Mouse (Mus musculus) thymus, postnatal 0 days (tissue): Measurements from ENCODE around the gene Clip4. TPM values are rescaled to one million over a fixed set of nuclear protein-coding genes. Genes with fewer than 3 reads are reported as not detected.
"Not testable (repeated sequence)": the region's sequence is repeated elsewhere in the genome, so short reads cannot be mapped to it uniquely, and the experiment has no call there.

ENCODE experiments used
- DNase-seq: peaks from one replicate; pipeline ENCODE4 v3.0.0-alpha.2; 2015; ENCODE audit warnings: low spot score
- polyA plus RNA-seq: library from polyadenylated mRNA; unstranded; fragments of >200 nt; fragmentation: Nextera tagmentation; extraction: Ambion mirVana; gene quantifications from 2 replicates; pipeline ENCODE4 v1.2.1, GENCODE M21; 2015

Gene Clip4
- 30.4 and 32.5 TPM in 2 replicates for polyA plus RNA-seq

GRCm38 (mm10) chr17:71768173-71768572, at the start of gene Clip4:
Gene Clip4 (plus strand): TSS chr17:71768473.
- DNase-seq, result not testable (repeated sequence)

GRCm38 (mm10) chr17:71720434-71720833, 47.8 kb upstream of the Clip4 start:
- DNase-seq, result no peak

GRCm38 (mm10) chr17:71721019-71721418, 47.3 kb upstream of the Clip4 start:
- no peak for DNase-seq

DNA sequence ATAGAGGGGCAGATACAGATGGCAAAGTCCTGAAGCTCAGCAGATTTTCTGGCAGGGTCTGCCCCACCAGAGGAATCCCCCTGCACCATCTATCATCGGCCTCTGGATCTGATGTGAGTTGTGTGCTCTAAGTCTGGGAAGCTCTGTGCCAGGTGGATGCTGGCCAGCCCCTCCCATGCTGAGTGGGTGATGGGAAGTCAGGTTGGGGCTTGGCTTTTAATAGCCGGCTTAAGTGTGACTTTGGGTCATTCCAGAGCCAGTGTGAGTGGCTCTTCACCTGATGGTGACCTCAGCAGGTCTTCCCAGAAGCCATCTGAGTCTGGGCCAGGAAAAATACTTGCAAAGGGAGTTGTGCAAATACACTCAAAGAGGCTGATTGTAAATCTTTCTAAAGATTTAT, 37.6 kb upstream of the Clip4 start:
- DNase-seq, result no peak

GRCm38 (mm10) chr17:71736442-71736841, 31.8 kb upstream of the Clip4 start:
- DNase-seq, result no peak

DNA sequence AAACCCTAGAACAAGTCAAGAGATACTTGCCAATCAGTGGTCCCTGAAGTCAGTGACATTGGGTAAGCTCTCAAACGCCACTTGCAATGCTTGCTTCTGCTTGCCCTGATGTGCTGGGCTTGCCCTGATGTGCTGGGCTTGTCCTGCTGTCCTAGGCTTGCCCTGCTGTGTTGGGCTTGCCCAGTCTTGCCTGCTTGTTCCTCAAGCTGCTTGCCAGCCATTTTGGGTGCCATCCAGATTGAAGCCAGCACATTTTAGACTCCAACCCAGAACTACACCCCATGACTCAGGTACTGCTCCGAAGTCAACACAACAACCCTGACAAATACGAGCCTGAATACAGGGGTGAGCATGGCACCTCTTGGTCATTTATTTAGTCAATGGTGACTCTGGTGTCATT, 26.1 kb upstream of the Clip4 start:
- DNase-seq, result no peak

DNA sequence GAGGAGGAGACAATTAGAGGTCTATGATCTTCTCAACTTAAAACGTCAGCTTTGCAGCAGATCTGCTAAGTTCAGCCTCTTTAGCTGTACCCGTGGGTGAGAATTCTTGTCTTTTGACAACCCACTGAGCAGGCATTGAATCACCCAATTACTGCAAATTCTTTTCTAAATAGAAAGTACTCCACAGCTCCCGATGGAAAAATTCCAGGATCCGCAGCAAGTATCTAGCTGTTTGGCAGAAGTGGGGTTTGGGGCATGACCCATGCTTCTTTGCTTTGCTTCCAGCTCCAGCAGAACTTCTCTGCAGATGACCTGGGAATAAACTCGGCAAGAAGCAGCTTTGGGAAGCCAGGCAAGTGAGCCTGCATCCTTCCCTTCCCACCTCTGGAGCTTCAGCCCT, 25.3 kb upstream of the Clip4 start:
- no peak for DNase-seq

- no peak for DNase-seq
These were observed 22.2 kb upstream of the Clip4 start for GRCm38 (mm10) chr17:71746114-71746513.

DNA sequence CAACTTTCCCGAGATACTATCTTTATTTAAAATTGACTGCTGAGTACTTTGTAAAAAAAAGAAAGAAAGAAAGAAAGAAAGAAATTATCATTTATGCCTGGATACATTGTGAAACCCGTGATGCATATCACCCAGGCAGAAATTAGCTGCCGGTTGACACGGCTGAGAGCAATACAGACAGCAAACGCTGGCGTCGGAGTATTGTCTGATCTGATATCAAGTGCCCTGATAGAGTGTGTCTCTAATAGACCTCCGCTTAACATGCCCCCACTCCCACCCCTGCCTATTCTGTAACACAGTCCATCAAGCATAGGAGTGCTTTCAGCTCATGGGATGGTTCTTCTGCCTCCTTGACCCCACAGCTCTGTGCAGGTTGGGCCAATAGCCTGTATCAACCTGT, 20.7 kb upstream of the Clip4 start:
- DNase-seq, result no peak

DNA sequence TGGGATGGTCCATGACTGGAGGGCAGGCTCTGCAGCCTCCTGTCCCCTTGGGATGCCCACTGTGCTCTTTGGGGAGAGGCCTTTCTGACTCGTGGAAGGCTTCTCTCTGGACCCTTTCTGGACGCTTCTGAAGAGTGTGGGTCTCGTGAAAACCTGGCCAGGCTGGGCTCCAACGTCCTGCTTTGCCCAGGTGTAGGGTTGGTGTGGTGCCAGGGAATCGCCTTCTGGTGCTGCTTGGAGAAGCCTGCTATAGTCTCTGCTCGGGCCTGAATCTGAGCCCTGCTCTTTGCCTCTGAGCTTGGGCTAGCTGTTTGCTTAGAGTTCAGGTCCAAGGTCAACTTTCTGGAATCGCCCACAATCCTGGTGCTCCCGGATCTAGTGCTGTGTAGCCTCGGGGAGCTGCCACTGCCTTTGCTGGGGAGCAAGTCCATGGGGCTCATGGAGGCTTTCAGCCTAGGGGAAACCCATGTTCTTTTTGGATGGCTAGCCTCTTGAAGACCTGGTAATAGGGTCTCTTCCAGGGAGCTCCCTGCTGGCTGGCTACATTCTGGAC, 18.6 kb upstream of the Clip4 start:
- DNase-seq, result no peak

- no peak for DNase-seq
These were observed 15.4 kb upstream of the Clip4 start, which contains the start of gene Pcare for GRCm38 (mm10) chr17:71752831-71753230. Gene Pcare (minus strand): TSS chr17:71752894.

DNA sequence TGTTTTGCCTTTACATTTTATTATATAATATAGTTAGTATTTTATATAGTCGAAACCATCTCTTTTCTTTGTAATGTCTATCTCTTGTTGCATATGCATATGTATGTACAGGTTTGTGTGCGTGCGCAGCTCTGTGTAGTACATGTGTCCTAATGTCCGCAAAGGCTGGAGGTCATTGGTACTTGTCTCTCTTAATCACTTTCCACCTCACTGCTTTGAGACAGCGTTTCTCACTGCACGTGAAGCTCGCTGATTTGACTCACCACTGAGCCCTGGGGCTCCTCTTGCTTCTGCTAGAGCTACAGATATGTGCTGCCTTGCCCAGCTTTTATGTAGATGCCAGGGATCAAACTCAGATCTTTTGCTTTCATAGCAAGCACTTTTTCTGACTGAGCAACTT, 7.7 kb upstream of the Clip4 start:
- no peak for DNase-seq

DNA sequence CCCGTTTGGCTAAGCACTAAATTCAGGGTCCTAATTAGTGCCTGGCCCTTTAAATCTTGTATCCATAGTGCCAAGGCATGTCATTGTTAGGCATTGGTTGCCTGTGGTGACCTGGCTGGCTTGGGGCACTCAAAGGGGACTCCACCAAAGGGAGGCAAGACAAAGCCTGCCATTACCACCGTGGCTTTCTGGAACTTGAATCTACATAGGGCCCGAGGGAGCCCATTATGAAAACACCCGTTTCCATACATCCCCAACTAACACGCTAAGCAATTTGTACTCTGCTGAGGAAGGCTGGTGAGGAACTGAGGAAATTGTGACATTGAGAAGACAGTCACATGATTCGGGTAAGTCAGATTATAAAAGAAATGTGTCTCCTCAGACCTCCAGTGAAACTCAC, 1.3 kb downstream of the Clip4 start:
- no peak for DNase-seq

GRCm38 (mm10) chr17:71770696-71771095, 2.4 kb downstream of the Clip4 start:
- DNase-seq, result no peak

DNA sequence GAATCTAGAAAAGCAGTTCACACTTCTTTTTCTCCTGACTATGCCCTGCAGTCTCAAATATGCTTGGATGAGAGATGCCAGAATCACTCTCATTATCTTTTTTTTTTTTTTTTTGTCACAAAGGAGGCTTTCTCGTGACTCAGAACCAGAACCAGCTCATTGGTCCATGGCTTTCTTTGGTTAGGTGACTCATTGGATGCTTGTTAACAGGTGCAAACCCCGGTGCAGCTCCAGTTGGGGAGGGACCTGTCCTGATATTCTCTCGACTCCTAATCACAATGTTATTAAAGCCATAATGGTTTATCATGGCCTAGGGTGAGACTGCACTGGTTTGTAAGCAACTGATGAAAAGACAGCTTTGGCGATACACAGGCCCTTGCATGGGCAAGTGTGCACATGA, 5.9 kb downstream of the Clip4 start:
- DNase-seq, result no peak

- DNase-seq, result no peak
These were observed 7.0 kb downstream of the Clip4 start for GRCm38 (mm10) chr17:71775279-71775678.

GRCm38 (mm10) chr17:71778696-71779095, 10.4 kb downstream of the Clip4 start:
- no peak for DNase-seq

DNA sequence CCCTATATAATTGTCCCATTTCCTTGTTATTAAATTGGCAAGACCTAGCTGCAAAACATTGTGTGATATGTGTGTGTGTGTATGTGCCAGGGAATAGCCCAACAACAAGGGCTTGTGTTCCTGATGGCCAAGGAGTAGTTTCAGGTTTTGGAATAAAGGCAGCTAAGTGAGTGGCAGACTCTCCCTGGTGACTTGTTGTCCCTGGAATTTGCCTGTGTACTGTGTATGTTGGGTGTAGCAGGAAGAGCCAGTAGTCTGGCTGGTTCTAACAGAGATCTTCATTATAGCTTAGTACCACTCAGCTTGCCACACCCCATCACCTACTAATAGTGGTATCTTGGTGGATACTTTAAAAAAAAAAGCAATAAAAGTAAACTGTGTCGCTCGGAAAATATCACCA, 12.2 kb downstream of the Clip4 start:
- no peak for DNase-seq

- DNase-seq, result no peak
These were observed 12.7 kb downstream of the Clip4 start for GRCm38 (mm10) chr17:71780945-71781344.

- DNase-seq, result no peak
These were observed 14.0 kb downstream of the Clip4 start for GRCm38 (mm10) chr17:71782242-71782698.

GRCm38 (mm10) chr17:71782699-71783365, 14.6 kb downstream of the Clip4 start:
- DNase-seq, result no peak

GRCm38 (mm10) chr17:71783366-71783735, 15.1 kb downstream of the Clip4 start:
- DNase-seq, result no peak

DNA sequence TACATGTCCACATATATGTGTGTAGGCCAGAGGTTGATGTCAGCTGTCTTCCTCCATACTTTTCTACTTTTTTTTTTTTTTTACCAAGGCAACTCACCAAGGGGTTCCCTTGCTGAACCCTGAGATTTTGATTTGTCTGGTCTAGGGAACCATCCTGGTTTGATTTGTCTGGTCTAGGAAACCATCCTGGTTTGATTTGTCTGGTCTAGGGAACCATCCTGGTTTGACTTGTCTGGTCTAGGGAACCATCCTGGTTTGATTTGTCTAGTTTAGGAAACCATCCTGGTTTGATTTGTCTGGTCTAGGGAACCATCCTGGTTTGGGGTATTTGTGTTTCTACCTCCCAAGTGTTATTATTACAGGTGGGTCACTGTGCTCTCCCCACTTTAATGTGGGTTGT, 18.2 kb downstream of the Clip4 start:
- DNase-seq, result no peak
